20 mouse cellular contexts compared by ENCODE assay signal in the genomic region with DNA sequence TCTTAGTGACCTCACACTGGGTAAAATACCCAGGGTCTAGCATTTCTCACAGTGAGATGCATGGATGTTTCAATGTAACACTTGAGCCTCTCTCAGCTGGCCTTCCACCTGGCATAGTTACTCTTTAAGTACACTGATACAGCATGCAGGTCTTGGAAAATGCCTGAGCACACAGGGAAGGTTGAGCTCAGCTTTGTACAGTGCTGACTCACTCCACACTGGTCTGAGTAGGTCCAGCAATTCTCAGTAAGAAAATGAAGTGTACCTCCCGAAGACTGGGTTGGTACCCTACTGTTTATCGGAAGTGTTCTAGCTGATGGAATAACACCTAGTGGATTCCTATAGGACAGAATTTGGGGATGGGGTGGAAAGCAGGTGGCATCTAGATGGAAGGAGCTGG. TPM values are rescaled to one million over a fixed set of nuclear protein-coding genes. Genes with fewer than 3 reads are reported as not detected.
DNase-seq lines count a peak whose midpoint lies in the region; ATAC-seq and TF ChIP-seq lines count a peak whose summit lies in the region.
"Had no signal": no experiment of that assay in that cellular context is flagged by ENCODE, and none has a peak within 500 bp of the region (broad histone marks: within the 10 kb centered on the region; RNA-seq: fewer than 3 reads in every experiment).

No protein-coding gene starts in this region.

- POLR2A ChIA-PET in Patski (lab: Charles Lee), result interaction anchor here (1.5 kb wide), 1 partner anchor 12 kb away, joined by 4 read pairs; no protein-coding TSS in a partner anchor

- H3K9ac ChIP-seq in hindbrain, embryonic 14.5 days, result no peak overlapping the region
- H3K9ac ChIP-seq in stomach, embryonic 16.5 days (ENCODE audit: low read length), result 0 out of 2 replicates have a peak overlapping the region, but pooled peaks have one; percentile 0
- H3K9ac ChIP-seq: embryonic facial prominence, embryonic 15.5 days; forebrain, embryonic 15.5 days had no signal

- 88% methylated on average over 2 of the region's 2 CpGs for WGBS in hindbrain, embryonic 14.5 days
- 90% methylated on average over 2 of the region's 2 CpGs for WGBS in hindbrain, embryonic 10.5 days
- 85% methylated on average over 2 of the region's 2 CpGs for WGBS in stomach, embryonic 16.5 days

- H3K27ac ChIP-seq in hindbrain, embryonic 14.5 days, result no peak overlapping the region
- no peak overlapping the region for H3K27ac ChIP-seq in hindbrain, embryonic 10.5 days
- no peak overlapping the region for H3K27ac ChIP-seq in stomach, embryonic 16.5 days (ENCODE audit: low read length)
- H3K27ac ChIP-seq: embryonic facial prominence, embryonic 15.5 days; forebrain, embryonic 15.5 days; left cerebral cortex, adult 2 months; midbrain, embryonic 10.5 days had no signal

- no peak for DNase-seq in hindbrain, embryonic 14.5 days (ENCODE audit: low spot score)
- no peak for DNase-seq in hindbrain, embryonic 10.5 days (ENCODE audit: low spot score)
- no peak for DNase-seq in Patski (ENCODE audit: low read depth, low spot score)
- DNase-seq in neural tube, embryonic 10.5 days (ENCODE audit: extremely low spot score, low spot score), result peak; percentile 13
- no peak for DNase-seq in right cerebral cortex, postnatal 4 days
- no peak for DNase-seq in heart, postnatal 4 days
- DNase-seq: adrenal gland, postnatal 10 days; cerebellum, adult 8-10 months; gastrocnemius, postnatal 10 days; heart, adult 18-20 months; heart, postnatal 36 days; kidney, adult 11 months; liver; lung, postnatal 10 days; thymus, postnatal 14 days had no signal

- peaks cover 51% of the 10 kb centered on the region for H3K36me3 ChIP-seq in hindbrain, embryonic 14.5 days (replicated peaks; ENCODE audit: control insufficient read depth, insufficient read depth)
- H3K36me3 ChIP-seq in hindbrain, embryonic 10.5 days, result peaks cover 81% of the 10 kb centered on the region
- H3K36me3 ChIP-seq in stomach, embryonic 16.5 days (ENCODE audit: control insufficient read depth, insufficient read depth, low read length), result 0 out of 2 replicates have a peak, but pooled peaks cover 5% of the 10 kb centered on the region

- H3K4me3 ChIP-seq in hindbrain, embryonic 14.5 days (replicated peaks; ENCODE audit: low read length), result no peak overlapping the region
- H3K4me3 ChIP-seq in hindbrain, embryonic 10.5 days, result no peak overlapping the region
- H3K4me3 ChIP-seq in stomach, embryonic 16.5 days (replicated peaks; ENCODE audit: low read length), result no peak overlapping the region
- H3K4me3 ChIP-seq: embryonic facial prominence, embryonic 15.5 days; forebrain, embryonic 15.5 days; left cerebral cortex, adult 2 months; midbrain, embryonic 10.5 days had no signal

- TF ChIP-seq CTCF in Patski (IDR thresholded peaks at IDR 0.05), result no peak

- in situ Hi-C loops in Patski (cut with MboI; ENCODE audit: low pct_unique_long_range_greater_than_20kb), result loop anchor here (25.0 kb wide), 1 partner anchor 1820 kb away; the partner anchor contains the start of gene Lnpep

- no peaks in the 10 kb centered on the region for H3K9me3 ChIP-seq in hindbrain, embryonic 14.5 days (ENCODE audit: control insufficient read depth, low read length)
- no peaks in the 10 kb centered on the region for H3K9me3 ChIP-seq in hindbrain, embryonic 10.5 days
- H3K9me3 ChIP-seq in stomach, embryonic 16.5 days (replicated peaks; ENCODE audit: control insufficient read depth, low read length), result no peaks in the 10 kb centered on the region
- H3K9me3 ChIP-seq: embryonic facial prominence, embryonic 15.5 days; forebrain, embryonic 15.5 days; midbrain, embryonic 10.5 days had no signal

- H3K4me2 ChIP-seq in hindbrain, embryonic 14.5 days (replicated peaks), result 0 out of 2 replicates have a peak overlapping the region, but pooled peaks have one; percentile 7
- H3K4me2 ChIP-seq in stomach, embryonic 16.5 days (ENCODE audit: low read depth, low read length), result peak overlapping the region; percentile 20; the same call in 1 of the 2 replicates
- H3K4me2 ChIP-seq: embryonic facial prominence, embryonic 15.5 days; forebrain, embryonic 15.5 days had no signal

- H3K27me3 ChIP-seq in hindbrain, embryonic 14.5 days (ENCODE audit: control insufficient read depth, insufficient read depth, low read length), result no peaks in the 10 kb centered on the region
- H3K27me3 ChIP-seq in hindbrain, embryonic 10.5 days (ENCODE audit: insufficient read depth, poor library complexity, severe bottlenecking), result no peaks in the 10 kb centered on the region
- no peaks in the 10 kb centered on the region for H3K27me3 ChIP-seq in Patski
- no peaks in the 10 kb centered on the region for H3K27me3 ChIP-seq in stomach, embryonic 16.5 days (ENCODE audit: control insufficient read depth, insufficient read depth, low read length)
- H3K27me3 ChIP-seq: embryonic facial prominence, embryonic 15.5 days; forebrain, embryonic 15.5 days had no signal

- CTCF ChIA-PET in Patski (lab: Charles Lee), result interaction anchor here (2.2 kb wide), 1 partner anchor 13 kb away, joined by 11 read pairs; no protein-coding TSS in a partner anchor

- no peak for ATAC-seq in hindbrain, embryonic 14.5 days (ENCODE audit: low FRiP score)
- ATAC-seq in Patski, result peak; percentile 41
- no peak for ATAC-seq in stomach, embryonic 16.5 days (ENCODE audit: insufficient read depth, low FRiP score)
- ATAC-seq: forebrain, embryonic 15.5 days had no signal

- H3K4me1 ChIP-seq in hindbrain, embryonic 14.5 days (replicated peaks; ENCODE audit: control insufficient read depth, insufficient read depth, low read length), result peaks cover 44% of the 10 kb centered on the region
- peaks cover 32% of the 10 kb centered on the region for H3K4me1 ChIP-seq in hindbrain, embryonic 10.5 days (replicated peaks)
- peaks cover 68% of the 10 kb centered on the region for H3K4me1 ChIP-seq in stomach, embryonic 16.5 days (ENCODE audit: control insufficient read depth, insufficient read depth, low read length)

RNA-seq across cellular contexts. Expression of gene Rgmb, which starts 13.2 kb away (rescaled TPM):
- polyA plus RNA-seq in hindbrain, embryonic 14.5 days (2014; fragmentation: Nextera tagmentation; extraction: Ambion mirVana), result 95.0 and 100.0 TPM in 2 replicates
- 29.3 and 75.7 TPM in 2 replicates for polyA plus RNA-seq in hindbrain, embryonic 10.5 days (2016; fragmentation: Nextera tagmentation; extraction: Ambion mirVana)
- 14.1 TPM for polyA plus RNA-seq in Patski (2021)
- 30.3 and 36.6 TPM in 2 replicates for polyA plus RNA-seq in stomach, embryonic 16.5 days (2015; fragmentation: Nextera tagmentation; extraction: Ambion mirVana)
- 10 to 100 TPM; 18.5 to 22.7 TPM for total RNA-seq in heart, postnatal 4 days (2021)
